Mouse (Mus musculus) kidney, embryonic 14.5 days (tissue): ENCODE measurements around the gene Ntn5. TPM values are rescaled to one million over a fixed set of nuclear protein-coding genes. Genes with fewer than 3 reads are reported as not detected.

Experiments
- ATAC-seq: fragments of 200-750 bp; cut with Nextera tagmentation; 2 replicates; pipeline ENCODE4 v1.8.0; 2017; ENCODE audit warnings: moderate number of reproducible peaks, mild to moderate bottlenecking, moderate TSS enrichment, moderate library complexity; ENCODE audit not compliant: low FRiP score, low TSS enrichment
- H3K27ac ChIP-seq: fragments of 300-500 bp; sonication (generic); 2 replicates; pipeline ENCODE4 v1.5.1; 2014; ENCODE audit warnings: low read depth, mild to moderate bottlenecking, low read length, moderate library complexity, mixed read lengths
- H3K27me3 ChIP-seq: fragments of 300-500 bp; sonication (generic); 2 replicates; pipeline ENCODE4 v1.6.1; 2014; ENCODE audit warnings: mild to moderate bottlenecking, low read length; ENCODE audit not compliant: control insufficient read depth, insufficient read depth
- H3K36me3 ChIP-seq: fragments of 300-500 bp; sonication (generic); 2 replicates; pipeline ENCODE4 v1.6.1; 2014; ENCODE audit warnings: low read length, mixed read lengths; ENCODE audit not compliant: control insufficient read depth, insufficient read depth
- H3K4me1 ChIP-seq: fragments of 300-500 bp; sonication (generic); 2 replicates; pipeline ENCODE4 v1.6.1; 2014; ENCODE audit warnings: low read length, mixed read lengths; ENCODE audit not compliant: control insufficient read depth, insufficient read depth
- H3K4me2 ChIP-seq: fragments of 300-500 bp; sonication (generic); replicated peaks from 2 replicates; pipeline ENCODE4 v1.6.1; 2014; ENCODE audit warnings: low read depth, mild to moderate bottlenecking, low read length
- H3K4me3 ChIP-seq: fragments of 300-500 bp; sonication (generic); 2 replicates; pipeline ENCODE4 v1.5.1; 2014; ENCODE audit warnings: mild to moderate bottlenecking, low read length
- H3K9ac ChIP-seq: fragments of 300-500 bp; sonication (generic); 2 replicates; pipeline ENCODE4 v1.6.1; 2014; ENCODE audit warnings: low read depth, mild to moderate bottlenecking, low read length, moderate library complexity
- H3K9me3 ChIP-seq: fragments of 300-500 bp; sonication (generic); 2 replicates; pipeline ENCODE4 v1.6.1; 2016; ENCODE audit warnings: low read length; ENCODE audit not compliant: control insufficient read depth
- WGBS: fragments of 180-500 bp; shearing (Covaris S2); extraction: QIAGEN DNeasy Blood & Tissue Kit; methylation state at CpG from one replicate; pipeline ENCODE4 v1.1.7; 2014; 5-methylcytosine and 5-hydroxymethylcytosine counted together
- polyA plus RNA-seq: library from polyadenylated mRNA; unstranded; fragments of >200 nt; fragmentation: Nextera tagmentation; extraction: Ambion mirVana; gene quantifications from 2 replicates; pipeline ENCODE4 v1.2.1, GENCODE M21; 2014

Gene Ntn5
- polyA plus RNA-seq, 1 experiment from 2014 or later = 0.27 TPM

GRCm38 (mm10) chr7:45705873-45706281 is 22.1 kb downstream of the Ntn5 start:
- Histone ChIP-seq H3K4me3 (peak overlapping the region; percentile 64), H3K27ac (peak overlapping the region; percentile 90; the same call in 1 of the 2 replicates), H3K27me3 (no peaks in the 10 kb centered on the region), H3K36me3 (peaks cover 10% of the 10 kb centered on the region; the same call in 1 of the 2 replicates), H3K4me2 (peak overlapping the region; percentile 93), H3K4me1 (peaks cover 35% of the 10 kb centered on the region), H3K9ac (peak overlapping the region; percentile 84; the same call in 1 of the 2 replicates), H3K9me3 (no peaks in the 10 kb centered on the region)
- ATAC-seq = peak; percentile 29; the same call in 1 of the 2 replicates
- WGBS = 0% methylated on average over 7 of the region's 7 CpGs

- Histone ChIP-seq H3K27me3 (no peaks in the 10 kb centered on the region), H3K4me2 (peak overlapping the region; percentile 93), H3K9me3 (no peaks in the 10 kb centered on the region), H3K27ac (peak overlapping the region; percentile 90), H3K4me1 (peaks cover 30% of the 10 kb centered on the region), H3K4me3 (peak overlapping the region; percentile 64), H3K9ac (peak overlapping the region; percentile 84), H3K36me3 (peaks cover 19% of the 10 kb centered on the region)
- no peak for ATAC-seq
- WGBS = 1% methylated on average over 41 of the region's 45 CpGs
Observed at GRCm38 (mm10) chr7:45706721-45707241, 23.0 kb downstream of the Ntn5 start.

- peak overlapping the region; percentile 64 for H3K4me3 ChIP-seq
- 0% methylated on average over 27 of the region's 27 CpGs for WGBS
- H3K9me3 ChIP-seq = no peaks in the 10 kb centered on the region
- ATAC-seq = peak; percentile 1; the same call in 1 of the 2 replicates
- no peaks in the 10 kb centered on the region for H3K27me3 ChIP-seq
- peaks cover 30% of the 10 kb centered on the region for H3K4me1 ChIP-seq
- peak overlapping the region; percentile 90 for H3K27ac ChIP-seq
- peak overlapping the region; percentile 84 for H3K9ac ChIP-seq
- H3K4me2 ChIP-seq = peak overlapping the region; percentile 93
- H3K36me3 ChIP-seq = peaks cover 26% of the 10 kb centered on the region
Observed at GRCm38 (mm10) chr7:45707375-45707967, 23.6 kb downstream of the Ntn5 start.

GRCm38 (mm10) chr7:45708221-45708761 is 24.5 kb downstream of the Ntn5 start:
- H3K4me3 ChIP-seq = peak overlapping the region; percentile 64; the same call in 1 of the 2 replicates
- H3K36me3 ChIP-seq = peaks cover 34% of the 10 kb centered on the region
- no peaks in the 10 kb centered on the region for H3K27me3 ChIP-seq
- H3K4me1 ChIP-seq = peaks cover 30% of the 10 kb centered on the region
- H3K9me3 ChIP-seq = no peaks in the 10 kb centered on the region
- WGBS = 21% methylated on average over 13 of the region's 13 CpGs
- peak overlapping the region; percentile 93 for H3K4me2 ChIP-seq
- H3K27ac ChIP-seq = 0 out of 2 replicates have a peak overlapping the region, but pooled peaks have one; percentile 90
- ATAC-seq = no peak
- peak overlapping the region; percentile 84; the same call in 1 of the 2 replicates for H3K9ac ChIP-seq

DNA sequence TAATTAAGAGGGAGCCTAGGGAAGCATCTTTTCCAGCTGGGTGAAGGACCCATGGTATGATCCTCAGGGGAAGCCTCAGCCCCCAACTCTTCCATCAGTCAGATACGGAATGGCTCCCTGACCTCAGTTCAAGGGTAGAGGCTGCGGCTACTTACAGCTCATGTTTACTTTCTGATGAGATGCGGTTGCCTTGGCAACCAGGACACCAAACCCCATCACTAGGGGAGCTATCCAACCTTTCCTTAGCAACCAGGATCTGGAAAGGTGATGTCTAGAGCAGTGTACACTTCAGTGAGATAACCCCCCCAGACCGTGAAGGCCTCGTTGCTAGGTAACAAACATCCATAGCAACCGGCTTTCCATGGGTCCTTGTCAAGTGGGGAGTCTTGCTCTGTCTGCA is 25.2 kb downstream of the Ntn5 start:
- Histone ChIP-seq H3K9ac (no peak overlapping the region; the same call in 1 of the 2 replicates), H3K27me3 (no peaks in the 10 kb centered on the region), H3K4me3 (no peak overlapping the region), H3K4me1 (peaks cover 26% of the 10 kb centered on the region), H3K4me2 (no peak overlapping the region), H3K36me3 (peaks cover 37% of the 10 kb centered on the region), H3K9me3 (no peaks in the 10 kb centered on the region), H3K27ac (no peak overlapping the region)
- 54% methylated on average over 6 of the region's 6 CpGs for WGBS
- ATAC-seq = no peak

GRCm38 (mm10) chr7:45709677-45710355 is 26.0 kb downstream of the Ntn5 start:
- no peak overlapping the region for H3K4me2 ChIP-seq
- peaks cover 37% of the 10 kb centered on the region for H3K36me3 ChIP-seq
- H3K9ac ChIP-seq = no peak overlapping the region
- H3K27me3 ChIP-seq = no peaks in the 10 kb centered on the region
- 85% methylated on average over 14 of the region's 14 CpGs for WGBS
- no peak for ATAC-seq
- peaks cover 32% of the 10 kb centered on the region for H3K4me1 ChIP-seq
- no peak overlapping the region for H3K27ac ChIP-seq
- no peaks in the 10 kb centered on the region for H3K9me3 ChIP-seq
- no peak overlapping the region for H3K4me3 ChIP-seq

- H3K9ac ChIP-seq = no peak overlapping the region
- H3K4me3 ChIP-seq = no peak overlapping the region
- H3K27me3 ChIP-seq = no peaks in the 10 kb centered on the region
- H3K4me1 ChIP-seq = peaks cover 31% of the 10 kb centered on the region
- WGBS = 92% methylated on average over 20 of the region's 20 CpGs
- H3K9me3 ChIP-seq = no peaks in the 10 kb centered on the region
- peaks cover 37% of the 10 kb centered on the region for H3K36me3 ChIP-seq
- H3K4me2 ChIP-seq = no peak overlapping the region
- ATAC-seq = no peak
- H3K27ac ChIP-seq = no peak overlapping the region
Observed at GRCm38 (mm10) chr7:45710477-45711191, 26.8 kb downstream of the Ntn5 start.

DNA sequence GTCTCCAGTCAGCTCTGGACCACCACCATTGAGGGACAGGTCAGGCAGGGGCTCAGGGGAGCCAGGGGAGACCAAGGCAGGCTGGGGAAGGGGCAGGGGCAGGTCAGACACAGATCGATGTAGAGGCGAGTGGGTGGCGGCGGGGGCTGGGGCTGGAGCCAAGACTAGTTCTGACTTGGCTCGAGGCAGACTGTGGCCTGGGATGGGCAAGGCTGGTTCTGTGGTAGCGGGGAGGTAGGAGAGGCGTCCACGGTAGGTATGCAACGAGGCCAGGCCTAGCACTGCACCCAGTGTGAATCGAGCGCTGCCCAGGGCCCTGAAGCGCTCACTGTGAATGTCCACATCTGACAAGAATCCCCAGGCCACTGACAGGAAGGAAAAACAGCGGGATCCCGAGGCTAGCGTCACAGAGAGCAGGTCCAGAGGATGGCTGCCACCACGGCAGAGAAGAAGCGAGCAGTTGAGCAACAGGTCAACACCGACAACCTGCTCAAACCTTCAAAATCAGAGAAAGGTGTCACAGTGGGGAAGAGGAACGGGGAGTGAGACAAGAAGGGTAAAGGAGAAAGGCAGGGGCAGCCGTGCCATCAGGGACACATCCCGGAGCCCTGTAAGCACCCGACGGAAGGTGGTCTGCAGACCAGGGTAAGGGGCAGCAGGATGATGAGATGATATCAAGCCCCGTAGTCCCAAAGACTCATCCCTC is 27.6 kb downstream of the Ntn5 start:
- H3K9me3 ChIP-seq = no peaks in the 10 kb centered on the region
- H3K27me3 ChIP-seq = no peaks in the 10 kb centered on the region
- H3K4me3 ChIP-seq = no peak overlapping the region
- no peak overlapping the region for H3K4me2 ChIP-seq
- 90% methylated on average over 24 of the region's 24 CpGs for WGBS
- ATAC-seq = no peak
- H3K36me3 ChIP-seq = peaks cover 37% of the 10 kb centered on the region
- H3K9ac ChIP-seq = no peak overlapping the region
- H3K4me1 ChIP-seq = peaks cover 35% of the 10 kb centered on the region
- no peak overlapping the region for H3K27ac ChIP-seq
